ENCODE assay signal across 23 mouse cellular contexts in the genomic region with DNA sequence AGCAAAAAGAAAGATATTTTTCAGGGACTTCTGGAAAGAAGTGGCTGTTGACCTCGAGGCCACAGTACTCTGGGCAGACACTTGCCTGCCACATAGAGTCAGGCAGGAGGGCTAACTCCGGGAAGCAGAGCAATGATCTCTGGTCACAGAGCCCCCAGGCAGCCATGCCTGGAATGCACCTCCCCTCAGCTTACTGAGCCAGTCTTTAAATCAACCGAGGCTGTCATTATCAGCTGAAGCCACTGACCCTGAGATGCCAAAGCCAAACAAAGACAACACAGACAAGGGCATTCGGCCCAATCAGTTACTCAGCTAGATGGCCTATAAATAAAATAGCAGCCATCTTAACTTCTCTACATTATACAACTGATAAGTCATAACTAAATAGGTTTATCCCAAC. TPM values are rescaled to one million over a fixed set of nuclear protein-coding genes. Genes with fewer than 3 reads are reported as not detected.
DNase-seq lines count a peak whose midpoint lies in the region; ATAC-seq lines count a peak whose summit lies in the region.
"Had no signal": no experiment of that assay in that cellular context is flagged by ENCODE, and none has a peak within 500 bp of the region (broad histone marks: within the 10 kb centered on the region; RNA-seq: fewer than 3 reads in every experiment).

No protein-coding gene starts in this region.

- ATAC-seq in erythroid progenitor cell, adult 5-6 weeks (replicated peaks; ENCODE audit: low FRiP score, poor library complexity, severe bottlenecking), result no peak
- ATAC-seq: hindbrain, embryonic 16.5 days; intestine, embryonic 16.5 days had no signal

- intact Hi-C loops in heart, postnatal 36 days (cut with DNase I), result no loop called here
- intact Hi-C loops in left cerebral cortex, postnatal 14 days (cut with DNase I), result no loop called here

- peak; percentile 50 for DNase-seq in heart, embryonic 10.5 days (ENCODE audit: low spot score)
- DNase-seq in heart, postnatal 36 days, result no peak
- peak; percentile 26 for DNase-seq in Muller cell, postnatal 12 days (ENCODE audit: inconsistent ontology term)
- DNase-seq in adrenal gland, postnatal 14 days, result peak; percentile 31
- peak; percentile 66 for DNase-seq in mesoderm, embryonic 11.5 days (ENCODE audit: low read depth, low spot score)
- no peak for DNase-seq in left cerebral cortex, postnatal 14 days (ENCODE audit: low spot score in 2 of 2)
- DNase-seq: B cell, adult 2 months; cerebellum, adult 8-10 months; kidney, postnatal 10 days; lung, adult 18-20 months; lung, postnatal 14 days; thymus, postnatal 36 days had no signal

- no peaks in the 10 kb centered on the region for H3K27me3 ChIP-seq in heart, embryonic 10.5 days (ENCODE audit: insufficient read depth, poor library complexity, severe bottlenecking)
- H3K27me3 ChIP-seq: embryonic facial prominence, embryonic 15.5 days had no signal

- WGBS in heart, embryonic 10.5 days, result 9% methylated on average over 4 of the region's 4 CpGs

- no peaks in the 10 kb centered on the region for H3K9me3 ChIP-seq in heart, embryonic 10.5 days
- H3K9me3 ChIP-seq: embryonic facial prominence, embryonic 15.5 days; forebrain, embryonic 10.5 days; heart, embryonic 13.5 days; limb, embryonic 10.5 days; megakaryocyte, embryonic 14.5 days had no signal

- no peaks in the 10 kb centered on the region for H3K36me3 ChIP-seq in heart, embryonic 10.5 days
- H3K36me3 ChIP-seq: embryonic facial prominence, embryonic 15.5 days; forebrain, embryonic 10.5 days; heart, embryonic 13.5 days; limb, embryonic 10.5 days had no signal

- H3K27ac ChIP-seq in heart, embryonic 10.5 days, result peak overlapping the region; percentile 42; the same call in 1 of the 2 replicates
- H3K27ac ChIP-seq: embryonic facial prominence, embryonic 15.5 days; forebrain, embryonic 10.5 days; heart, embryonic 13.5 days; layer of hippocampus, adult 2 months; left cerebral cortex, adult 2 months; limb, embryonic 10.5 days had no signal

- no peak overlapping the region for H3K4me3 ChIP-seq in heart, embryonic 10.5 days
- H3K4me3 ChIP-seq: embryonic facial prominence, embryonic 15.5 days; forebrain, embryonic 10.5 days; heart, embryonic 13.5 days; layer of hippocampus, adult 2 months; left cerebral cortex, adult 2 months; limb, embryonic 10.5 days; megakaryocyte, embryonic 14.5 days had no signal

- peaks cover 6% of the 10 kb centered on the region; the same call in 1 of the 2 replicates for H3K4me1 ChIP-seq in heart, embryonic 10.5 days
- H3K4me1 ChIP-seq: embryonic facial prominence, embryonic 15.5 days had no signal

RNA-seq across cellular contexts. Expression of gene Foxo6, which starts 52.2 kb away (rescaled TPM):
- polyA plus RNA-seq in heart, embryonic 10.5 days (2016; fragmentation: Nextera tagmentation; extraction: Ambion mirVana), result 0.07 and 0.20 TPM in 2 replicates
- 1 to 10 TPM; 2.3 to 4.6 TPM for total RNA-seq in heart, postnatal 36 days (2021)
- 1.4 and 1.9 TPM in 2 replicates for total RNA-seq in adrenal gland, postnatal 14 days (2021)
- total RNA-seq in erythroid progenitor cell, adult 5-6 weeks (2015; ENCODE audit: low replicate concordance), result not detected in 2 replicates
- not detected in 2 replicates for total RNA-seq in erythroid progenitor cell, adult 5-6 weeks (2017; ENCODE audit: low replicate concordance)
- total RNA-seq in left cerebral cortex, postnatal 14 days (2021), result 10 to 100 TPM; 14.7 to 22.4 TPM
- total RNA-seq: liver, adult 2 months had no signal
- polyA plus RNA-seq: heart, embryonic 13.5 days; limb, embryonic 10.5 days had no signal

Comparison
In these comparisons a context has a peak if more than half of its experiments do, and no peak if none do; other contexts are left out.
1. DNase-seq: peak in heart, embryonic 10.5 days (single experiment), Muller cell, postnatal 12 days (single experiment), adrenal gland, postnatal 14 days (single experiment) and mesoderm, embryonic 11.5 days (single experiment); none in heart, postnatal 36 days (0 of 2) and left cerebral cortex, postnatal 14 days (0 of 2).